Mouse (Mus musculus): ENCODE data around the gene Zc3h4. TPM values are rescaled to one million over a fixed set of nuclear protein-coding genes. Genes with fewer than 3 reads are reported as not detected.

The Zc3h4 gene
- polyA plus RNA-seq, 1 experiment from 2014 or later, result 17.5 TPM

DNA sequence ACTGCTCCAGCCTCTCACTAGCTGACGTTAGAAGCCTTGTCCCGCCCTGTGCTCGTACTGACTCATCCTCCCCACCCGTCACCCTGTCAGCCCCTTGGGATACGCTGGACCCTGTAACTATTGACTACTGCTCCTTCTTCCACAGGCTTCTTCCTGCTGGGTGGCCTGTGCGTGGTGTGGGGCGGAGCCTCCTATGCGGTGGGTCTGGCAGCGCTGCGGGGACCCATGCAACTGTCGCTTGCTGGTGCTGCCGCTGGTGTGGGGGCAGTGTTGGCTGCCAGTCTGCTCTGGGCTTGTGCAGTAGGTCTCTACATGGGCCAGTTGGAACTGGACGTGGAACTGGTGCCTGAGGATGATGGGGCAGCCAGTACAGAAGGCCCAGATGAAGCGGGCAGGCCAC is 54.3 kb downstream of the Zc3h4 start:
- no peak for ATAC-seq (ENCODE audit: low FRiP score, low read depth)
- 94% methylated on average over 14 of the region's 14 CpGs for WGBS
- H3K9me3 ChIP-seq, result no peaks in the 10 kb centered on the region
- H3K9ac ChIP-seq, result no peak overlapping the region
- H3K36me3 ChIP-seq, result 0 out of 2 replicates have a peak, but pooled peaks cover 4% of the 10 kb centered on the region
- H3K4me2 ChIP-seq, result no peak overlapping the region
- no peaks in the 10 kb centered on the region for H3K27me3 ChIP-seq
- H3K27ac ChIP-seq (replicated peaks), result no peak overlapping the region
- no peak overlapping the region for H3K4me3 ChIP-seq
- H3K4me1 ChIP-seq (replicated peaks), result peaks cover 7% of the 10 kb centered on the region

DNA sequence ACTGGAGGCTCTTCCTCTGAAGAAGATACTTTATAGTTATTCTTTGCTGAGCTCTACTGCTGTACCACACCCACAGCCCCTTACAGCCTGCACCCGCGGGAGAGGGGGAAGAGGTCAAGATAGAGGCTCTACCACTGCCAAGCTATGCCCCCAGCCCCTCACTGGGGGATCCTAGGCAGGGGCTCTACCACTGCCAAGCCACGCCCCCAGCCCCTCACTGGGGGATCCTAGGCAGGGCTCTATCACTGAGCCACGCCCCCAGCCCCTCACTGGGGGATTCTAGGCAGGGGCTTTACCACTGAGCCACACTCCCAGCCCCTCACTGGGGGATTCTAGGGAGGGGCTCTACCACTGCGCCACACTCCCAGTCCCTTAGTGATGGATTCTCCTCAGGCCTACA is 55.6 kb downstream of the Zc3h4 start:
- no peak for ATAC-seq (ENCODE audit: low FRiP score, low read depth)
- Histone ChIP-seq H3K4me3 (no peak overlapping the region), H3K4me1 (replicated peaks) (peaks cover 7% of the 10 kb centered on the region), H3K27me3 (peaks cover 2% of the 10 kb centered on the region; the same call in 1 of the 2 replicates), H3K27ac (replicated peaks) (no peak overlapping the region), H3K9me3 (no peaks in the 10 kb centered on the region), H3K36me3 (0 out of 2 replicates have a peak, but pooled peaks cover 4% of the 10 kb centered on the region), H3K4me2 (no peak overlapping the region), H3K9ac (no peak overlapping the region)
- WGBS, result 92% methylated on average over 4 of the region's 5 CpGs

DNA sequence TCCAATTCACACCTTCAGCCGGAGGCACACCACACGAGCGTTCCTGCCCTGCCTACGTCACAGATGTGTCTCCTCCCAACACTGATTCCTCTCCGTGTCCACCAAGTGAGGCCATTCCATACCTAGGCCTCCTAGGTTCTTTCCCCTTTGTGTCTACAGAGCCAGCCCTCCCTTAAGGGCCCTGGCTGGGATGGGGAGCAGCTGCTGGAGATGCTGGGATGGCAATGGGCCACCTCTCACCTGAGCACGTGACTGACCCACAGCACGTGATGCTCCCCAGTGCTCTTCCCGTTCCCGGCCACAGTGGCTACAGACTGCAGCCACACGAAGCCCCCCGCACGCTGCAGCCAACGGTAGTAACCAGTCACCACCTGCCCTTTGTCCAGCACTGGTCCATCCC is 59.9 kb downstream of the Zc3h4 start:
- peaks cover 2% of the 10 kb centered on the region; the same call in 1 of the 2 replicates for H3K27me3 ChIP-seq
- no peak for ATAC-seq (ENCODE audit: low FRiP score, low read depth)
- H3K36me3 ChIP-seq, result 0 out of 2 replicates have a peak, but pooled peaks cover 4% of the 10 kb centered on the region
- H3K9me3 ChIP-seq, result no peaks in the 10 kb centered on the region
- no peak overlapping the region for H3K4me3 ChIP-seq
- 76% methylated on average over 13 of the region's 13 CpGs for WGBS
- H3K9ac ChIP-seq, result no peak overlapping the region
- H3K27ac ChIP-seq (replicated peaks), result no peak overlapping the region
- no peaks in the 10 kb centered on the region for H3K4me1 ChIP-seq (replicated peaks)
- H3K4me2 ChIP-seq, result no peak overlapping the region

DNA sequence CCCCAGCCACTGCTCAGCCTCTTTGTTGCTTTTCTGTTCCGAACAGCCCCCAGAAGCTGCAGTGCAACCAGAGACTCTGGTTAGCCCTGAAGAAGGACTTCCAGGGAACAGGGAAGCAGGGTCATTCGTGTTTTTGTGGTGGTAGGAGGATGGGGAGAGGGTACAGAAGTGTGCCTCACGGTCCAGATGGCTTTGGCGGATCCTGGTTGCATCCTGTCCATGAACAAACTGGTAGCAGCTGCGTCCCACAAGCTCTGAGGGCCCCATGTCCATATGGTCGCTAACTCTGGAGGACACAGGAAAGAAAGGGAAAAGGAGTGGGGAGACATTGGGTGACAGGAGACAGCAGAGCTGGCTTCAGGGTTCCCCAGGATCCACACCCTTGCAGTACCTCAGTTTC is 60.4 kb downstream of the Zc3h4 start:
- H3K36me3 ChIP-seq, result 0 out of 2 replicates have a peak, but pooled peaks cover 2% of the 10 kb centered on the region
- 61% methylated on average over 6 of the region's 6 CpGs for WGBS
- no peak overlapping the region for H3K4me2 ChIP-seq
- ATAC-seq (ENCODE audit: low FRiP score, low read depth), result no peak
- peaks cover 2% of the 10 kb centered on the region; the same call in 1 of the 2 replicates for H3K27me3 ChIP-seq
- no peak overlapping the region for H3K27ac ChIP-seq (replicated peaks)
- no peak overlapping the region for H3K9ac ChIP-seq
- H3K4me3 ChIP-seq, result no peak overlapping the region
- H3K4me1 ChIP-seq (replicated peaks), result no peaks in the 10 kb centered on the region
- H3K9me3 ChIP-seq, result no peaks in the 10 kb centered on the region

DNA sequence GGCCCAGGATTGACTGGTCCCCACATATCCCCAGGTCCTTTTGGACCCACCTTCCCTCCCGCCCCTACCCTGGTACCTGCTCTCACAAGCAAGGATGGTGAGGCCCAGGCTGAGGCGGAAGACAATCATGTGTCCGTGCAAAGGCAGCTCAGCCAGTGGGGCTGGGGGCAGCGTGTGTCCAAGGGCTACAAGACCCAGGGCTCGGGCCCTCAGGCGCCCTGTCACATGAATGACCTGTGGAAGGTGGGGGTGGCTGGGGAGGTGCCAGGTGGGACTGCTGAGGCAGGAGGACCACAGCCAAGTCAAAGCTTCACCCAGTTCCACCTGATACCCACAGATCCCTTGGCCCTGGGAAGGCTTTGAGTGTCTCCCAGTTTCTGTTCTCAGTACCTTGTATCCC is 61.0 kb downstream of the Zc3h4 start:
- H3K27me3 ChIP-seq, result peaks cover 2% of the 10 kb centered on the region; the same call in 1 of the 2 replicates
- no peak overlapping the region for H3K4me2 ChIP-seq
- no peaks in the 10 kb centered on the region for H3K9me3 ChIP-seq
- no peak for ATAC-seq (ENCODE audit: low FRiP score, low read depth)
- H3K36me3 ChIP-seq, result no peaks in the 10 kb centered on the region
- no peak overlapping the region for H3K27ac ChIP-seq (replicated peaks)
- no peak overlapping the region for H3K4me3 ChIP-seq
- WGBS, result 86% methylated on average over 6 of the region's 6 CpGs
- no peaks in the 10 kb centered on the region for H3K4me1 ChIP-seq (replicated peaks)
- H3K9ac ChIP-seq, result no peak overlapping the region

DNA sequence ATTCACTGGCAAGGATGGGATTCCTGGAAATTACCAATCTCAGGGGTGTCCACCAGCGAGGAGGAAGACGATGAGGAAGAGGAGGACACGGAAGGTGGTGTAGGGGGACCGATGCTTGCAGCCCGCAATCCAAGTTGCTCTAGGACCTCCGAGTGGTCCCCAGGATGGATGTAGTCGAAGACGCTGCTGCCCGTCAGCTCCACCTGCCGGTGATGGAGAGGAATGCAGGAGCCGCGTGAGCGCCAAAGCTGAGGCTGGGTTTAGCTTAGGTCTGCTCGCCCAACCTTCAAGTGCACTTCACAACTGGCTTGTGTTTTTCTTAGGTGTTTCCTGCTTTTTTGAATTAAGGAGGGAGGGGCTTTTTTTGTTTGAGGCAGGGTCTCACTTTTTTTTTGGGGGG is 62.5 kb downstream of the Zc3h4 start:
- Histone ChIP-seq H3K27ac (replicated peaks) (no peak overlapping the region), H3K27me3 (peaks cover 2% of the 10 kb centered on the region; the same call in 1 of the 2 replicates), H3K4me1 (replicated peaks) (no peaks in the 10 kb centered on the region), H3K9me3 (no peaks in the 10 kb centered on the region), H3K36me3 (no peaks in the 10 kb centered on the region), H3K9ac (no peak overlapping the region), H3K4me3 (no peak overlapping the region), H3K4me2 (no peak overlapping the region)
- ATAC-seq (ENCODE audit: low FRiP score, low read depth), result 0 out of 2 replicates have a peak, but pooled peaks have one; percentile 24
- 1% methylated on average over 14 of the region's 14 CpGs for WGBS

DNA sequence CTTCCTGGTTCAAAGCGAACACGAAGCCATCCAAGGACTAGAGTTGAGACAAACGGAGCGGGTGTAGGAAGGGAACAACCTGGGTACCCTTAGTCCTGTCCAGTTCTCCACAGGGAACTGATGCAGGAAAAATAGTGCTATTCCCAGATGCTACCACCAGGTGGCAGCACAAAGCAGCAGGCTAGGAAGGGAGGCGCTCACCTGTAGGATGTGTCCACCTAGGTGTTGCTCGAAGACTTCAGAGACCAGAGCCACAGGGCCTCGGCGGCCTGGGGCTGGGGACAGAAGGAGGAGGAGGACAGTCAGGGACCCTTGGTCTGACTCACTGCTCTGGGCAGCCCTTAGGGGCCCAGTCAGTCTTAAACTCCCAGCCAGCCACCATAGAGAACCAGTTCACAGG is 64.5 kb downstream of the Zc3h4 start:
- Histone ChIP-seq H3K9ac (no peak overlapping the region), H3K4me3 (no peak overlapping the region), H3K27ac (replicated peaks) (no peak overlapping the region), H3K27me3 (peaks cover 14% of the 10 kb centered on the region), H3K9me3 (no peaks in the 10 kb centered on the region), H3K36me3 (no peaks in the 10 kb centered on the region), H3K4me2 (no peak overlapping the region), H3K4me1 (replicated peaks) (no peaks in the 10 kb centered on the region)
- 16% methylated on average over 8 of the region's 8 CpGs for WGBS
- peak; percentile 59; the same call in 1 of the 2 replicates for ATAC-seq (ENCODE audit: low FRiP score, low read depth)

DNA sequence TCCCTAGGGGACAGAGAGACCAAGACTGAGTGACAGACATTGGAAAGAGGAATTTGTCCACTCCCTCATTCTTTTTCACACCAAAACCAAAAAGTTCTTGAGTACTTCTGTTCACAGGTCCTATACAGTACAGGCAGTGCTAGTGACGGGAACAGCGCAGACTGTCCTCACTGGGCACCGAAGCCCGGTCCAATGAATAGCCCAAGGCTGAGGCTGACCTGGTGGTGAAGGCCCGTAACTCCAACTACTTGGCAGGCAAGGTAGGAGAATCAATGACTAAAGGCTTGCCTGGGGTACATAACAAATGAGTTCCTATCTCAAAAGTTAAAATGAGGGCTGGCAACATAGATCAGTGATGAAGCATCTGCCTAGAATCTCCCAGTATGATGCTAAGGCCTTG is 64.9 kb downstream of the Zc3h4 start:
- H3K4me3 ChIP-seq, result no peak overlapping the region
- no peak overlapping the region for H3K27ac ChIP-seq (replicated peaks)
- no peaks in the 10 kb centered on the region for H3K4me1 ChIP-seq (replicated peaks)
- H3K9ac ChIP-seq, result no peak overlapping the region
- ATAC-seq (ENCODE audit: low FRiP score, low read depth), result no peak
- no peaks in the 10 kb centered on the region for H3K9me3 ChIP-seq
- 93% methylated on average over 5 of the region's 5 CpGs for WGBS
- peaks cover 17% of the 10 kb centered on the region for H3K27me3 ChIP-seq
- no peaks in the 10 kb centered on the region for H3K36me3 ChIP-seq
- H3K4me2 ChIP-seq, result no peak overlapping the region

DNA sequence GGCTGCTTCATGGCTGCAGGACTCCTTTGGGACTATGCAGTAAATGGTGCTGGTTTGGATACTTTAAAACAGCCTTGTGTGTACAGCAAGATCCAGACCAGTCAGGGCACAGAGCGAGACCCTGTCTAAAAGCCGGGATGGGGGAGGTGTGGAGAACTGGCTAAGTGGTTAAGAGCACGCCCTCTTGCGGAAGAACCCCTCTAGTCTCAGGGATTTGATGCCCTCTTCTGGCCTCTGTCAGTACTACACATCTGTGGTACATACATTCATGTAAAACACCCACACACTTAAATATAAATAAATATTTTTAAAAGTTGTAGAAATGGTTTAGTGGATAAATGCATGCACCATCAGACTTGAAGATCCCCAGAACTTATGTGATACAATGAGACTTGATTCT is 65.9 kb downstream of the Zc3h4 start:
- Histone ChIP-seq H3K4me3 (no peak overlapping the region), H3K27ac (replicated peaks) (no peak overlapping the region), H3K36me3 (no peaks in the 10 kb centered on the region), H3K27me3 (peaks cover 25% of the 10 kb centered on the region), H3K9ac (no peak overlapping the region), H3K4me2 (no peak overlapping the region), H3K4me1 (replicated peaks) (no peaks in the 10 kb centered on the region), H3K9me3 (no peaks in the 10 kb centered on the region)
- 60% methylated on average over 4 of the region's 4 CpGs for WGBS
- ATAC-seq (ENCODE audit: low FRiP score, low read depth), result no peak

DNA sequence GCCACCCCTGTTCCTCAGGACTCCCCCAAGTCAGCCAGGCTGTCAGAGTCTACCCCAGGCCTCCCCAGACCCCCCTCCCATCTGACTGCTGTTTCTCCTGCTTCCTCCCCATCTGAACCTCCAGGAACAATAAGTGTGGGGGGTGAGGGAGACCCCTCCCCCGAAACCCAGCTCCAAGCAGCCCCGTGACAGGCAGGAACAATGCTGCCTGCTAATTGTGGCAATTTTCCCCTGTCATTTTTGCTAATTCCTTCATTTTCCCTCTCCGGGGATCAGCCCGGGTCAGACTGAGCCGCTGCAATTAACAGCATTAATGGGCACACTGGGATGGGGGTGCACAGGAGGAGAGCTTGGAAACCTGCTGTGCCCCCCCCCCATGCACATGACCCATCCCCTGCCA is 67.4 kb downstream of the Zc3h4 start:
- H3K4me2 ChIP-seq, result no peak overlapping the region
- no peaks in the 10 kb centered on the region for H3K36me3 ChIP-seq
- WGBS, result 23% methylated on average over 5 of the region's 5 CpGs
- no peaks in the 10 kb centered on the region for H3K9me3 ChIP-seq
- peaks cover 6% of the 10 kb centered on the region; the same call in 1 of the 2 replicates for H3K4me1 ChIP-seq (replicated peaks)
- no peak overlapping the region for H3K9ac ChIP-seq
- H3K27ac ChIP-seq (replicated peaks), result no peak overlapping the region
- no peak for ATAC-seq (ENCODE audit: low FRiP score, low read depth)
- H3K4me3 ChIP-seq, result no peak overlapping the region
- peaks cover 33% of the 10 kb centered on the region for H3K27me3 ChIP-seq

DNA sequence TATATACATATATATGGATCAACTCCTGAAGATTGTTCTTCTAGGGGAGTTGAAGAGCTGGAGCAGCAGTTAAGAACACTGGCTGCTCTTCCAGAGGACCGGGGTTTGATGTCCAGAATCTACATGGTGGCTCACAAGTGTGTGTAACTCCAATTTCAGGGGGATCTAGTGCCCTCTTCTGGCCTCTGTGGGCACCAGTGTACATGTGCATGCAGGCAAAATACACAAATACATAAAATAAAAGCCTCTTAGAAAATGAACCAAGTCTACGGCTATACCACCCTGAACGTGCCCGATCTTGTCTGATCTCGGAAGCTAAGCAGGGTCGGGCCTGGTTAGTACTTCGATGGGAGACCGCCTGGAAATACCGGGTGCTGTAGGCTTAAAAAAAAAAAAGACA is 70.8 kb downstream of the Zc3h4 start:
- Histone ChIP-seq H3K9me3 (no peaks in the 10 kb centered on the region), H3K4me3 (no peak overlapping the region), H3K4me2 (no peak overlapping the region; the same call in 1 of the 2 replicates), H3K9ac (no peak overlapping the region), H3K27me3 (peaks cover 66% of the 10 kb centered on the region), H3K4me1 (replicated peaks) (peaks cover 23% of the 10 kb centered on the region), H3K36me3 (no peaks in the 10 kb centered on the region), H3K27ac (replicated peaks) (no peak overlapping the region)
- WGBS, result 49% methylated on average over 9 of the region's 9 CpGs
- no peak for ATAC-seq (ENCODE audit: low FRiP score, low read depth)

DNA sequence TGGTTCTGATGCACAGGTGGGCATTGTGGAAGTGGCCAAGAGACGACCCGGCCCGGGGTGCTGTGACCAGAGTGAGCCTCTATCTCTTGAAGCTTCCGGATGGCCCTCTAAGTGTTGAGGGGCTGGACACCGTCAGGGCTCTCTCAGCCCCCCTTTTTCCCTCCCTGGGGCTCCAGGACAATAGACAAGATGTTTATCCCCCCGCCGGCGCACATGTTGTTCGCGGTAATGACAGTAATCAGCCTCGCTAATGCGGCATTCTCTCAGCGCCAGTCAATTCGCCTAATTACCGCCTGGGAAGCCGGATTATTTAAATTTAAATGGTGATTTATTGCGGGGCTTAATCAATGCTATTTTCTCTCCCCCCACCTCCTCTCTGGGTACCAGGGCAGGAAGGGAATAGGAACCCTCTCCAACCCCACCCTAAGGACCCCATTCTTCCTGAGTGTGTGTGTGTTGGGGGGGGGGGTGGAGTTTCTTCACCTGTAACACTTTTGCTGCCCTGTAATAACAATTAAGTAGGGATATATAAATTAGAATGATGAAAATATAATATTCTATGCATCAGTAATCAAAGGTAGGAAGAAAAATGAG is 71.5 kb downstream of the Zc3h4 start:
- Histone ChIP-seq H3K4me2 (peak overlapping the region; percentile 28; the same call in 1 of the 2 replicates), H3K4me3 (no peak overlapping the region), H3K4me1 (replicated peaks) (peaks cover 27% of the 10 kb centered on the region), H3K27me3 (peaks cover 73% of the 10 kb centered on the region), H3K36me3 (no peaks in the 10 kb centered on the region), H3K27ac (replicated peaks) (no peak overlapping the region), H3K9me3 (no peaks in the 10 kb centered on the region), H3K9ac (no peak overlapping the region)
- 8% methylated on average over 17 of the region's 17 CpGs for WGBS
- ATAC-seq (ENCODE audit: low FRiP score, low read depth), result no peak

DNA sequence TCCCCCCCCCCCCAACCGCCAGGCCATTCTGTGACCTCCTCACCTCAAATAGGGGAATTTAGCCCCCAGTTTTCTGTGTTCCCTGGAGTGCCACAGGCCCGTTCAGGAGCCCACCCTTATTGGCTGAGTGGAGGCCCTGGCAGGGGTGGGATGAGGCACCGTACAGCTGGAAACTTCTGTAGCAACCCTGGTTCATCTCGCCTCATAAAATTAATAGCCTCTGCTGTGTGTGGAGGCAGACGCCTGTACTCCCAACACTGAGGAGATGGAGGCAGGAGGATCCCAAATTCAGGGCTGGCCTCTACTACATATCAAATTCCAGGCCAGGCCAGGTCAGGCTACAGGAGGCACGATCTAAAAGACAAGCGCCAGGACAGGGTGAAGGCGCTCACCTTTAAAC is 73.1 kb downstream of the Zc3h4 start:
- Histone ChIP-seq H3K36me3 (no peaks in the 10 kb centered on the region), H3K4me3 (no peak overlapping the region), H3K4me2 (no peak overlapping the region), H3K4me1 (replicated peaks) (peaks cover 27% of the 10 kb centered on the region), H3K27ac (replicated peaks) (no peak overlapping the region), H3K27me3 (peaks cover 78% of the 10 kb centered on the region), H3K9me3 (no peaks in the 10 kb centered on the region), H3K9ac (no peak overlapping the region)
- WGBS, result 63% methylated on average over 8 of the region's 8 CpGs
- ATAC-seq (ENCODE audit: low FRiP score, low read depth), result no peak
